Mouse (Mus musculus) layer of hippocampus, adult 9-10 months (tissue): Measurements from ENCODE around the gene Mlx.

ENCODE experiments used
- DNase-seq: peaks from one replicate; pipeline ENCODE4 v3.0.0; 2022; ENCODE audit warnings: low spot score

Gene Mlx

GRCm38 (mm10) chr11:101066549-101067412 lies 20.3 kb upstream of the Mlx start:
- no peak for DNase-seq

- peak; percentile 90 for DNase-seq
These were observed 17.5 kb upstream of the Mlx start, which contains the start of gene Naglu for GRCm38 (mm10) chr11:101069391-101070188. TSS of gene Naglu (plus strand) at chr11:101070012.

GRCm38 (mm10) chr11:101070189-101070527 lies 16.9 kb upstream of the Mlx start:
- no peak for DNase-seq

- DNase-seq, result no peak
These were observed 16.1 kb upstream of the Mlx start for GRCm38 (mm10) chr11:101070987-101071386.

GRCm38 (mm10) chr11:101071810-101072428 lies 15.2 kb upstream of the Mlx start:
- DNase-seq, result no peak

- no peak for DNase-seq
These were observed 9.0 kb upstream of the Mlx start, which contains the start of gene Hsd17b1 for GRCm38 (mm10) chr11:101078121-101078520. TSS of gene Hsd17b1 (plus strand) at chr11:101078411.

GRCm38 (mm10) chr11:101079746-101080145 lies 7.3 kb upstream of the Mlx start:
- no peak for DNase-seq

- DNase-seq, result no peak
These were observed 6.7 kb upstream of the Mlx start for GRCm38 (mm10) chr11:101080421-101080820.

GRCm38 (mm10) chr11:101081659-101082058 lies 5.4 kb upstream of the Mlx start:
- no peak for DNase-seq

GRCm38 (mm10) chr11:101082208-101083082 lies 4.6 kb upstream of the Mlx start, which contains the start of gene Coasy:
TSS of gene Coasy (plus strand) at chr11:101082565.
- DNase-seq, result peak; percentile 81

- DNase-seq, result no peak
These were observed 3.9 kb upstream of the Mlx start for GRCm38 (mm10) chr11:101083083-101083697.

GRCm38 (mm10) chr11:101084246-101084645 lies 2.8 kb upstream of the Mlx start:
- DNase-seq, result no peak

GRCm38 (mm10) chr11:101084811-101085210 lies 2.3 kb upstream of the Mlx start:
- no peak for DNase-seq

GRCm38 (mm10) chr11:101085617-101086322 lies 1.3 kb upstream of the Mlx start:
- DNase-seq, result no peak

GRCm38 (mm10) chr11:101086323-101086674 lies 778 bp upstream of the Mlx start:
- DNase-seq, result no peak

- DNase-seq, result no peak
These were observed 592 bp downstream of the Mlx start for GRCm38 (mm10) chr11:101087682-101088055.

- DNase-seq, result no peak
These were observed 2.9 kb downstream of the Mlx start for GRCm38 (mm10) chr11:101089931-101090330.

GRCm38 (mm10) chr11:101094930-101095313 lies 7.8 kb downstream of the Mlx start:
- no peak for DNase-seq

- DNase-seq, result peak; percentile 78
These were observed 8.4 kb downstream of the Mlx start, which contains the start of gene Psmc3ip for GRCm38 (mm10) chr11:101095314-101096024. TSS of gene Psmc3ip (minus strand) at chr11:101095436.

- DNase-seq, result no peak
These were observed 11.2 kb downstream of the Mlx start for GRCm38 (mm10) chr11:101098231-101098630.
